Comparison of ENCODE assay signal across 9 mouse cellular contexts in genomic region chr11:116430723-116431427, GRCm38 (mm10). TPM values are rescaled to one million over a fixed set of nuclear protein-coding genes. Genes with fewer than 3 reads are reported as not detected.
A peak's percentile ranks its signal among the peaks of the same experiment; 100 is the strongest.
DNase-seq lines count a peak whose midpoint lies in the region; ATAC-seq and TF ChIP-seq lines count a peak whose summit lies in the region.
"Had no signal": no experiment of that assay in that cellular context is flagged by ENCODE, and none has a peak within 500 bp of the region (broad histone marks: within the 10 kb centered on the region; RNA-seq: fewer than 3 reads in every experiment).

No protein-coding gene starts in this region.

- DNase-seq in kidney, postnatal 0 days (ENCODE audit: low spot score) = no peak
- no peak for DNase-seq in kidney, adult 11 months
- peak; percentile 45 for DNase-seq in MN1 (ENCODE audit: low spot score)
- DNase-seq in forebrain, embryonic 14.5 days (ENCODE audit: low spot score) = no peak
- no peak for DNase-seq in thymus, postnatal 25 days
- DNase-seq: cerebellum, postnatal 25 days had no signal

- peak overlapping the region; percentile 71 for H3K27ac ChIP-seq in kidney, postnatal 0 days
- H3K27ac ChIP-seq in forebrain, embryonic 14.5 days (ENCODE audit: low read depth, low read length) = no peak overlapping the region
- no peak overlapping the region for H3K27ac ChIP-seq in midbrain, embryonic 15.5 days
- H3K27ac ChIP-seq: limb, embryonic 15.5 days had no signal

- TF ChIP-seq CTCF in kidney, postnatal 0 days (IDR thresholded peaks at IDR 0.05; ENCODE audit: low read depth) = no peak

- H3K4me3 ChIP-seq in kidney, postnatal 0 days (replicated peaks; ENCODE audit: low read depth, low read length) = no peak overlapping the region
- H3K4me3 ChIP-seq in forebrain, embryonic 14.5 days (ENCODE audit: low read depth, low read length) = no peak overlapping the region
- no peak overlapping the region for H3K4me3 ChIP-seq in midbrain, embryonic 15.5 days
- H3K4me3 ChIP-seq: limb, embryonic 15.5 days had no signal

- H3K4me2 ChIP-seq in kidney, postnatal 0 days (ENCODE audit: low read length) = peak overlapping the region; percentile 26; the same call in 1 of the 2 replicates
- peak overlapping the region; percentile 16; the same call in 1 of the 2 replicates for H3K4me2 ChIP-seq in forebrain, embryonic 14.5 days (ENCODE audit: low read length)
- H3K4me2 ChIP-seq in midbrain, embryonic 15.5 days = peak overlapping the region; percentile 5; the same call in 1 of the 2 replicates
- H3K4me2 ChIP-seq: limb, embryonic 15.5 days had no signal

- H3K27me3 ChIP-seq in kidney, postnatal 0 days (ENCODE audit: insufficient read depth, low read length) = no peaks in the 10 kb centered on the region
- no peaks in the 10 kb centered on the region for H3K27me3 ChIP-seq in forebrain, embryonic 14.5 days (replicated peaks; ENCODE audit: control insufficient read depth, insufficient read depth, low read length)
- H3K27me3 ChIP-seq in midbrain, embryonic 15.5 days (replicated peaks) = no peaks in the 10 kb centered on the region
- H3K27me3 ChIP-seq: limb, embryonic 15.5 days had no signal

- peaks cover 16% of the 10 kb centered on the region for H3K4me1 ChIP-seq in kidney, postnatal 0 days (replicated peaks; ENCODE audit: insufficient read depth, low read length)
- H3K4me1 ChIP-seq in forebrain, embryonic 14.5 days (ENCODE audit: control insufficient read depth, insufficient read depth, low read length) = peaks cover 12% of the 10 kb centered on the region
- H3K4me1 ChIP-seq in midbrain, embryonic 15.5 days = peaks cover 15% of the 10 kb centered on the region

- no peaks in the 10 kb centered on the region for H3K36me3 ChIP-seq in kidney, postnatal 0 days (ENCODE audit: insufficient read depth, low read length)
- H3K36me3 ChIP-seq in forebrain, embryonic 14.5 days (ENCODE audit: control insufficient read depth, insufficient read depth, low read length) = peaks cover 9% of the 10 kb centered on the region
- no peaks in the 10 kb centered on the region for H3K36me3 ChIP-seq in midbrain, embryonic 15.5 days (replicated peaks)

- no peak for ATAC-seq in kidney, postnatal 0 days (replicated peaks; ENCODE audit: low FRiP score, low read depth)
- ATAC-seq in forebrain, embryonic 14.5 days = no peak
- ATAC-seq in midbrain, embryonic 15.5 days (replicated peaks) = no peak
- no peak for ATAC-seq in cerebellum, adult (ENCODE audit: insufficient number of reproducible peaks, low FRiP score, low TSS enrichment)

- no peaks in the 10 kb centered on the region for H3K9me3 ChIP-seq in kidney, postnatal 0 days (replicated peaks; ENCODE audit: low read length)
- no peaks in the 10 kb centered on the region for H3K9me3 ChIP-seq in forebrain, embryonic 14.5 days (replicated peaks; ENCODE audit: control insufficient read depth, low read length)
- no peaks in the 10 kb centered on the region for H3K9me3 ChIP-seq in midbrain, embryonic 15.5 days
- H3K9me3 ChIP-seq: limb, embryonic 15.5 days had no signal

- H3K9ac ChIP-seq in kidney, postnatal 0 days (ENCODE audit: low read depth, low read length) = no peak overlapping the region
- no peak overlapping the region for H3K9ac ChIP-seq in forebrain, embryonic 14.5 days (ENCODE audit: low read length)
- no peak overlapping the region for H3K9ac ChIP-seq in midbrain, embryonic 15.5 days
- H3K9ac ChIP-seq: limb, embryonic 15.5 days had no signal

- 43% methylated on average over 22 of the region's 22 CpGs for WGBS in kidney, postnatal 0 days
- 24% methylated on average over 22 of the region's 22 CpGs for WGBS in forebrain, embryonic 14.5 days
- 39% methylated on average over 22 of the region's 22 CpGs for WGBS in midbrain, embryonic 15.5 days

RNA-seq across cellular contexts. Expression of gene Ubald2, which starts 3.0 kb away (rescaled TPM):
- 53.5 and 53.6 TPM in 2 replicates for polyA plus RNA-seq in kidney, postnatal 0 days (2015; fragmentation: Nextera tagmentation; extraction: Ambion mirVana)
- polyA plus RNA-seq in forebrain, embryonic 14.5 days (2014; fragmentation: Nextera tagmentation; extraction: Ambion mirVana) = 95.5 and 100 TPM in 2 replicates
- polyA plus RNA-seq in midbrain, embryonic 15.5 days (2015; fragmentation: Nextera tagmentation; extraction: Ambion mirVana) = 40.9 and 44.2 TPM in 2 replicates

RNA-seq across cellular contexts. Expression of gene Rnf157, which starts 18.0 kb away (rescaled TPM):
- polyA plus RNA-seq in kidney, postnatal 0 days (2015; fragmentation: Nextera tagmentation; extraction: Ambion mirVana) = 7.4 and 8.1 TPM in 2 replicates
- 16.3 and 21.5 TPM in 2 replicates for polyA plus RNA-seq in forebrain, embryonic 14.5 days (2014; fragmentation: Nextera tagmentation; extraction: Ambion mirVana)
- polyA plus RNA-seq in midbrain, embryonic 15.5 days (2015; fragmentation: Nextera tagmentation; extraction: Ambion mirVana) = 66.1 and 68.0 TPM in 2 replicates

RNA-seq across cellular contexts. Expression of gene Qrich2, which starts 35.2 kb away (rescaled TPM):
- 0.24 and 0.32 TPM in 2 replicates for polyA plus RNA-seq in kidney, postnatal 0 days (2015; fragmentation: Nextera tagmentation; extraction: Ambion mirVana)
- polyA plus RNA-seq in forebrain, embryonic 14.5 days (2014; fragmentation: Nextera tagmentation; extraction: Ambion mirVana) = not detected in 2 replicates
- polyA plus RNA-seq in midbrain, embryonic 15.5 days (2015; fragmentation: Nextera tagmentation; extraction: Ambion mirVana) = not detected in 2 replicates
